Mouse (Mus musculus) olfactory bulb, adult 2 months (tissue): ENCODE results near the gene App. TPM values are rescaled to one million over a fixed set of nuclear protein-coding genes. Genes with fewer than 3 reads are reported as not detected.

Source experiments
- H3K27ac ChIP-seq: fragments of 200-500 bp; 2 replicates; pipeline ENCODE4 v1.5.1; 2012; ENCODE audit warnings: low read depth, low read length; ENCODE audit not compliant: insufficient read depth
- H3K4me1 ChIP-seq: fragments of 200-500 bp; 2 replicates; pipeline ENCODE4 v1.6.1; 2012; ENCODE audit warnings: low read length; ENCODE audit not compliant: control insufficient read depth, insufficient read depth
- H3K4me3 ChIP-seq: fragments of 200-500 bp; 2 replicates; pipeline ENCODE4 v1.5.1; 2012; ENCODE audit warnings: mild to moderate bottlenecking, low read depth, low read length, moderate library complexity; ENCODE audit not compliant: insufficient read depth
- CTCF ChIP-seq: fragments of 200-500 bp; IDR thresholded peaks from 2 replicates; pipeline ENCODE4 v1.5.1; 2012; ENCODE audit warnings: low read depth, mild to moderate bottlenecking, low read length, moderate library complexity; ENCODE audit not compliant: insufficient read depth
- POLR2A ChIP-seq: fragments of 200-500 bp; IDR thresholded peaks from 2 replicates; pipeline ENCODE4 v1.6.1; 2012; ENCODE audit warnings: mild to moderate bottlenecking, low read depth, low read length, moderate library complexity; ENCODE audit not compliant: insufficient read depth
- WGBS: fragments of 180-500 bp; shearing (Covaris S2); methylation state at CpG from one replicate; pipeline ENCODE4 v1.1.7; 2018; 5-methylcytosine and 5-hydroxymethylcytosine counted together
- polyA plus RNA-seq: library from polyadenylated mRNA; stranded (reverse); fragments of >200 nt; gene quantifications from 2 replicates; pipeline ENCODE4 v1.2.4, GENCODE M21; 2012; ENCODE audit warnings: low replicate concordance; ENCODE audit not compliant: missing spikeins, insufficient read depth, insufficient read length

Gene App
- polyA plus RNA-seq, 1 experiment = 247 TPM

- Histone ChIP-seq H3K4me1 (peaks cover 13% of the 10 kb centered on the region), H3K27ac (peak overlapping the region; percentile 57; the same call in 1 of the 2 replicates), H3K4me3 (no peak overlapping the region)
- TF ChIP-seq CTCF = no peak
- no peak for TF ChIP-seq POLR2A
- WGBS = 75% methylated on average over 3 of the region's 3 CpGs
These were observed 29.7 kb downstream of the App start for GRCm38 (mm10) chr16:85143863-85144262.

DNA sequence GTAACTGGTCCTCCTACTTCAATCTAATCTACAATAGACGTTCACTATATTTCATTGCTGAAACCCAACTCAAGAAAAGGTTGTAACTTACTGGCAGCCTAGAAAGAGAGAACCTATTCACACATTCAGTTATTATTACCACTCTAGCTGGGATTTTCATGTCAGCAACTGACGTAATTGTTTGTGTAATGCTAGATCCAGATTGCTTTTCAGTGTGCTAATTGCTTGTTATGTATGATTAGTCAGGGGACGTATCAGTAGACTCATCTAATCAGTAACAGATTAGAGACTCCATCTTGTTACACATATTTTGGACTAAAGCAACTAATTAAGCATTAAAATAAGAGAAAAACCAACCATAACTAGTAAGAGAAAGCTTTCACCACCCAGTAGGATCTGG lies 30.4 kb downstream of the App start:
- H3K27ac ChIP-seq = no peak overlapping the region
- 30% methylated on average over 3 of the region's 3 CpGs for WGBS
- H3K4me3 ChIP-seq = no peak overlapping the region
- H3K4me1 ChIP-seq = peaks cover 13% of the 10 kb centered on the region
- no peak for TF ChIP-seq POLR2A
- no peak for TF ChIP-seq CTCF

GRCm38 (mm10) chr16:85141404-85141803 lies 32.2 kb downstream of the App start:
- Histone ChIP-seq H3K4me3 (no peak overlapping the region), H3K27ac (no peak overlapping the region; the same call in 1 of the 2 replicates), H3K4me1 (peaks cover 13% of the 10 kb centered on the region)
- 79% methylated on average over 4 of the region's 4 CpGs for WGBS
- TF ChIP-seq POLR2A (no peak), CTCF (no peak)

DNA sequence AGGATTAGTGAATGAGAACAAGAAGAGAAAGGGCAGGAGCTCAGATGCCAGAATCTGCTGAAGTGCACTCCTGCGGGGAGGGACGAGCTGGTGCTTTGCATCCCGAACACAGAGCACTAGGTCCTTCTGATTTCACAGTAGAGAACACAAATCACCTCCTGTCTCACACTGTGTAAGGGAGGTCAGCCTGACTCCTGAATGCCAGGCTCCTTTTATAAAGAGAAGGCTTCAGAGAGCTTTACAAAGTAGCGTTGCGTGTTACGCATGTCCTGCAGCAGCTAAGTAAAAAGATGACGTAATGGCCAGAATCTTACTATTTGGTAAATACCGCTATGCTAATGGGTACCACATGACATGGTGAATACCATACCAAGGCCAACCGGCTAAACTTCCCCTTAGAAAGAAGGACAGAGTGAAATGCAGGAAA lies 34.4 kb downstream of the App start:
- WGBS = 54% methylated on average over 9 of the region's 9 CpGs
- H3K4me3 ChIP-seq = no peak overlapping the region
- peaks cover 6% of the 10 kb centered on the region; the same call in 1 of the 2 replicates for H3K4me1 ChIP-seq
- no peak overlapping the region for H3K27ac ChIP-seq
- TF ChIP-seq POLR2A (no peak), CTCF (no peak)

DNA sequence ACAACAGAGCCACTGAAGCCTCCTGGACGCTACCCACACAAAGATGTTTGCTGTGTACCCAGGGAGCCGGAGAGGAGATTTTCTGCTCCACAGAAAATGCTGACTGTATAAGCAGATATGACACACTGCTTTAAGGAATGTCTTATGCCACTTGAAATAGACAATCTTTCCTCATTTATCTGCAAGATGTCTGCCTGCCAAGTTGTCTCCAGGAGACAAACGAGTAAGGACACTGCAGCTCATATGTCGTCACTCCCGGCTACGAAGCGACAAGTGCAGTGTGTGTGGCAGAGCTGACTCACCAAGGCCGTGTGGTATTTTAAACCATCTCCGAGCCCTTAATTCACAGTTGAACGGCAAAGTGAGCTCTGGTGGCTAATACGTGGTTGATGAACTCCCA lies 36.2 kb downstream of the App start:
- WGBS = 38% methylated on average over 11 of the region's 11 CpGs
- H3K27ac ChIP-seq = peak overlapping the region; percentile 70
- H3K4me3 ChIP-seq = no peak overlapping the region
- TF ChIP-seq CTCF (no peak), POLR2A (no peak)
- peaks cover 8% of the 10 kb centered on the region; the same call in 1 of the 2 replicates for H3K4me1 ChIP-seq

GRCm38 (mm10) chr16:85136046-85136445 lies 37.5 kb downstream of the App start:
- Histone ChIP-seq H3K4me3 (no peak overlapping the region), H3K27ac (no peak overlapping the region), H3K4me1 (peaks cover 8% of the 10 kb centered on the region; the same call in 1 of the 2 replicates)
- TF ChIP-seq CTCF (no peak), POLR2A (no peak)
- WGBS = 58% methylated on average over 4 of the region's 4 CpGs

GRCm38 (mm10) chr16:85133468-85133881 lies 40.1 kb downstream of the App start:
- 38% methylated on average over 5 of the region's 5 CpGs for WGBS
- Histone ChIP-seq H3K4me1 (peaks cover 7% of the 10 kb centered on the region; the same call in 1 of the 2 replicates), H3K4me3 (no peak overlapping the region), H3K27ac (peak overlapping the region; percentile 25; the same call in 1 of the 2 replicates)
- TF ChIP-seq CTCF = no peak
- TF ChIP-seq POLR2A = no peak

DNA sequence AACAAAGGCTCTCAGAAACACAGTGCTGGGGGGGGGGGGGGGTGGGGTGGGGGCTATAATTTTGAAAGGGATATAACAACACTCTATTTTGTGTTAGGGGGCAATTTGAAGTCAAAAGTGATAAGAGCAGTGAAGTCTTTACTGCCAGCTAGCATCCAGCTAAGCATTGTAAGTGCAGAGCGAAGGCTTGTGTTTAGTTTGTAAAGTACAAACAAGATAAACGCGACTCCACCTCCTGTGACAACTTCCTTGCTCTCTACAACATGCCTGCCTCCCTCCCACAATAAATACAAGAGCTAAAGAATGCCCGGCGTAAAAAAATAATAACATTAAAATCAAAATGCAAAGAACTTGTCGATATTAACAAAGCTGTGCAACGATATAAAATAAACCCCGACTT lies 40.5 kb downstream of the App start:
- WGBS = 48% methylated on average over 8 of the region's 8 CpGs

GRCm38 (mm10) chr16:85132182-85132581 lies 41.4 kb downstream of the App start:
- peaks cover 8% of the 10 kb centered on the region; the same call in 1 of the 2 replicates for H3K4me1 ChIP-seq
- no peak for TF ChIP-seq POLR2A
- TF ChIP-seq CTCF = no peak
- no peak overlapping the region for H3K4me3 ChIP-seq
- WGBS = 93% methylated on average over 5 of the region's 5 CpGs
- no peak overlapping the region for H3K27ac ChIP-seq

More for the DNA sequence above, 40.5 kb downstream of the App start:
- Histone ChIP-seq H3K4me3 (no peak overlapping the region), H3K4me1 (peaks cover 8% of the 10 kb centered on the region; the same call in 1 of the 2 replicates), H3K27ac (peak overlapping the region; percentile 25; the same call in 1 of the 2 replicates)
- TF ChIP-seq CTCF (no peak), POLR2A (no peak)

- 82% methylated on average over 7 of the region's 7 CpGs for WGBS
- TF ChIP-seq CTCF = no peak
- TF ChIP-seq POLR2A = no peak
- H3K27ac ChIP-seq = no peak overlapping the region
- H3K4me3 ChIP-seq = no peak overlapping the region
- H3K4me1 ChIP-seq = peaks cover 8% of the 10 kb centered on the region; the same call in 1 of the 2 replicates
These were observed 42.6 kb downstream of the App start for GRCm38 (mm10) chr16:85130861-85131556.
